Mouse (Mus musculus) ES-E14 (cell line): Measurements from ENCODE around the gene Qtrt1.

Experiments
- CHD2 ChIP-seq: IDR thresholded peaks from 2 replicates; pipeline ENCODE4 v1.6.1; 2014; ENCODE audit warnings: mild to moderate bottlenecking, low read depth, low read length, inconsistent platforms
- HCFC1 ChIP-seq: IDR thresholded peaks from 2 replicates; pipeline ENCODE4 v1.6.1; 2012; ENCODE audit warnings: low read length, inconsistent platforms, borderline replicate concordance; ENCODE audit not compliant: insufficient read depth
- MAFK ChIP-seq: IDR thresholded peaks from 2 replicates; pipeline ENCODE4 v1.6.1; 2014; ENCODE audit warnings: mild to moderate bottlenecking, low read depth, low read length, inconsistent platforms; ENCODE audit not compliant: insufficient read depth
- ZC3H11A ChIP-seq: IDR thresholded peaks from 2 replicates; pipeline ENCODE4 v1.6.1; 2012; ENCODE audit warnings: low read depth, mild to moderate bottlenecking, inconsistent platforms, low read length, borderline replicate concordance

DNA sequence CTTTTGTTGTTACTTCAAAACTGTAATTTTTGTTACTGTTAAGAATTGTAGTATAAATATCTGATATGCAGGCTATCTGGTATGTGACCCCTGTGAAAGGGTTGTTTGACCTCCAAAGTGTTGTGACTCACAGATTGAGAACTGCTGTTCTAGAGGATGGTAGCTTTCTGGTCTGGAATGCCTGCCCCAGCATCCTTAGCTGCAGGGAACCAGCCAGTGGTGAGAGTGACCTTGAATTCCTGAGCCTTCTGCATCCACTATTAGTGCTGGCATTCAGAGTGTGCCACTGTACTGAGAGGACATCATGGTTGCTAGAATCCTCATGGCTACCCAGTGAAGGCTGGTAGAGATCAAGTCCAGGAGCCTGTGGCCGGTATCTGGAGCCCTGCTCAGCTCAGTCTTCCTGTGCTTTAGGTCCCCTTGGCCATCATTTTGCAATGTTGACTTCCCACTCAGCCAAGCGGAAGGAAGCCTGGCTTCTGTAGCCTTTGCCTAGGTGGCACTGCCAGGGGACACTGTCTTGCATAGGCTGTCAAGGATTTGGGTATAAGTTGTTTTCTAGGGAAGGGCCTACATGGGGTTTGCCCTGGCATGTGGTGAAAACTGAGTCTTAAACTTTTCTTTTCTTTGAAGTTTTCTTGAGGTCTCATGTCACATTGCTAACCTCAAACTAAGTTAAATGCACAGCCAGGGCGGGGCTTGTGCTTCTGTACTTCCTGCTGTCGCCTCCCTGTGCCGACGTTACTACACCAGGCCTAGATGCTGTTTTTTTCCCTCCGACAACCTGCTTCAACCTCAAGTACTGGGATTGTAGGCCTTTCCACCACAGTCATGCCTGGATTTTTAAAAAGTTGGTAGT is 24.4 kb downstream of the Qtrt1 start:
- TF ChIP-seq MAFK (no peak), CHD2 (no peak), HCFC1 (no peak), ZC3H11A (no peak)
